Mouse (Mus musculus): ENCODE results near the gene Mest. TPM values are rescaled to one million over a fixed set of nuclear protein-coding genes. Genes with fewer than 3 reads are reported as not detected.

The Mest gene
- polyA plus RNA-seq, 1 experiment from 2014 or later: 190 TPM

- H3K36me3 ChIP-seq (ENCODE audit: control insufficient read depth, insufficient read depth): peaks cover 2% of the 10 kb centered on the region; the same call in 1 of the 2 replicates
- no peaks in the 10 kb centered on the region for H3K4me1 ChIP-seq (ENCODE audit: control insufficient read depth, low read depth, low read length)
- no peaks in the 10 kb centered on the region for H3K9me3 ChIP-seq (replicated peaks; ENCODE audit: control insufficient read depth, low read length)
- WGBS (ENCODE audit: insufficient replicate concordance): 77% methylated on average over 7 of the region's 7 CpGs
- no peak overlapping the region for H3K9ac ChIP-seq (ENCODE audit: low read depth, low read length)
- no peak overlapping the region for H3K4me3 ChIP-seq (ENCODE audit: low read depth, low read length)
- no peak overlapping the region for H3K27ac ChIP-seq (ENCODE audit: low read length)
- no peak overlapping the region for H3K4me2 ChIP-seq (ENCODE audit: low read depth, low read length)
- ATAC-seq (ENCODE audit: low read depth): no peak
- H3K27me3 ChIP-seq (ENCODE audit: control insufficient read depth, insufficient read depth, low read depth, low read length): no peaks in the 10 kb centered on the region
Measured at GRCm38 (mm10) chr6:30747631-30748357, 24.4 kb downstream of the Mest start.

DNA sequence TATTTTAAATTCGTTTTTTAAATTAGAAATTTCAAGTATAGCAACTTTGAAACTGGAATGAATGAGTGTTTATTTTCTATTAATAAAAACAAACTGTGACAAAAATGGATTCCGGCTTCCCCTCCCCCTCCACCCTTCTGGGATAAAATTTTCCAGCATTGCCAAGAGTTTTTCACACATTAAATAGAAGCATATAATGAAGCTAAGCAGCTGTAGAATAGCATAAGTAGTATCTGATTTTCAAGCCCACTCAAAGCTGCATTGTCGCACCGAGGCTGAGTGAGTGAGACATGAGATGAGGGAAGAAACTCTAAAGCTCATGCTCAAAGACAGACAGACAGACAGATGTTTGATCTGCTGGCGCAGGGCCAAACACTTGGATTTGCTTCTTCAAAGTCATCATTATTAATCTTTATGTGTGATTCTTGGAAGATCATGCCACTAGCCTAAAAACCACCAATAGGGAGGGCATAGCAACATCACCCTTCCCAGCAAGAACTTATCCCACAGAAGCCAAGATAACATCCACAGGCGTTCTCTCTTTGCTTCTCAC is 25.1 kb downstream of the Mest start:
- Histone ChIP-seq H3K4me3 (ENCODE audit: low read depth, low read length) (no peak overlapping the region), H3K9me3 (replicated peaks; ENCODE audit: control insufficient read depth, low read length) (no peaks in the 10 kb centered on the region), H3K4me1 (ENCODE audit: control insufficient read depth, low read depth, low read length) (no peaks in the 10 kb centered on the region), H3K36me3 (ENCODE audit: control insufficient read depth, insufficient read depth) (peaks cover 2% of the 10 kb centered on the region; the same call in 1 of the 2 replicates), H3K27ac (ENCODE audit: low read length) (no peak overlapping the region), H3K9ac (ENCODE audit: low read depth, low read length) (no peak overlapping the region), H3K27me3 (ENCODE audit: control insufficient read depth, insufficient read depth, low read depth, low read length) (no peaks in the 10 kb centered on the region), H3K4me2 (ENCODE audit: low read depth, low read length) (no peak overlapping the region)
- no peak for ATAC-seq (ENCODE audit: low read depth)
- 72% methylated on average over 6 of the region's 6 CpGs for WGBS (ENCODE audit: insufficient replicate concordance)

DNA sequence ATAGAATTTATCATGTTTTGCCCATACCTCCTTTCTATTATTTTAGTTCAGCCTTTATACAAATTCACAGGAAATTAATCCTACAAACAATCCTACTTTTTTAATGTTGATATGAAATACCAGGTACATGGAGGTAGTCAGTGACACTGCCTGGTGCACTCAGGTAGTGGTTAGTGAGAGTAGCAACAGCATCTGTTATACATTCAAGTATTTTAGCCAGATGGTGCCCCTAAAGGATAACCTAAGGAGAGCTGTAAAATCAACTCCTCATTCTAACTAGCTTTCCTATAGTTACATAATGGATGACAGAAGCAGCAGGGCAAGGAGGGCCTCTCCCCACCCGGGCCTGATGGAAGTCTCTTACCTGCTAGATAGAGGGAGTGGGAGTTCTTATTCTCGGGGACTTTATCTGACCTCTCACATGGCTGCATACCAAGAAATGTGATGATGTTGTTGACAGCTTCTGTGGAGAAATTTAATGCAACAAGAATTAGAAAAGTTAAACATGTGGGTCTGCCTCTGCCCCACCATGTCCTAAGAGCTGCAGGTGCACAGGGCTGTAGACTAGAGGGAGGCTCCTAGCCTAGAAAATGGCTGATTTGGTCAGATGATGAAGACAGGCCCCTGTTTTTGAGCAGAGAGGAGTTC is 25.8 kb downstream of the Mest start:
- Histone ChIP-seq H3K9me3 (replicated peaks; ENCODE audit: control insufficient read depth, low read length) (no peaks in the 10 kb centered on the region), H3K36me3 (ENCODE audit: control insufficient read depth, insufficient read depth) (peaks cover 2% of the 10 kb centered on the region; the same call in 1 of the 2 replicates), H3K9ac (ENCODE audit: low read depth, low read length) (no peak overlapping the region), H3K4me1 (ENCODE audit: control insufficient read depth, low read depth, low read length) (no peaks in the 10 kb centered on the region), H3K27ac (ENCODE audit: low read length) (no peak overlapping the region), H3K4me3 (ENCODE audit: low read depth, low read length) (no peak overlapping the region), H3K27me3 (ENCODE audit: control insufficient read depth, insufficient read depth, low read depth, low read length) (no peaks in the 10 kb centered on the region), H3K4me2 (ENCODE audit: low read depth, low read length) (no peak overlapping the region)
- ATAC-seq (ENCODE audit: low read depth): no peak
- WGBS (ENCODE audit: insufficient replicate concordance): 38% methylated on average over 2 of the region's 2 CpGs

DNA sequence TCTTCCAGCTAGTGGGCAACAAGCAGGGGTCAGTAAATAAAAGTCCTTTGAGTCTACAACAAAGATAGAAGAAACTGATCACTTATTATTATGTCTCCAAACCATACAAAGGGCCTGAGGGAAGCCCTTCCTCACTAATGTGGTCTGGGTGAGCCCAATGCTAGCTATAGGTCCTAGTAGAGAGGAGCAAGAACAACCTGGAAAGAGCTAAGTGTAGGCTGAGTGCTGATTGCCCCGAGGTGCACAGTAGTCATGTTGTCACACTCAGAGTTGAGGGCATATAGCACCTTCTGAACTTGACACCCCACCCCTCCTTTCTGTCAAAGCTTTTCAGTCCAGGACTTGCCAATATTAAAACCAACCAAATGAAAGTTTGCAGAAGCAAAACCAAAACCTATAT is 26.5 kb downstream of the Mest start:
- H3K4me2 ChIP-seq (ENCODE audit: low read depth, low read length): no peak overlapping the region
- H3K9ac ChIP-seq (ENCODE audit: low read depth, low read length): no peak overlapping the region
- WGBS (ENCODE audit: insufficient replicate concordance): 55% methylated on average over 1 of the region's 1 CpGs
- H3K36me3 ChIP-seq (ENCODE audit: control insufficient read depth, insufficient read depth): peaks cover 2% of the 10 kb centered on the region; the same call in 1 of the 2 replicates
- H3K27ac ChIP-seq (ENCODE audit: low read length): no peak overlapping the region
- H3K4me3 ChIP-seq (ENCODE audit: low read depth, low read length): no peak overlapping the region
- no peaks in the 10 kb centered on the region for H3K9me3 ChIP-seq (replicated peaks; ENCODE audit: control insufficient read depth, low read length)
- ATAC-seq (ENCODE audit: low read depth): no peak
- H3K4me1 ChIP-seq (ENCODE audit: control insufficient read depth, low read depth, low read length): no peaks in the 10 kb centered on the region
- H3K27me3 ChIP-seq (ENCODE audit: control insufficient read depth, insufficient read depth, low read depth, low read length): no peaks in the 10 kb centered on the region

- Histone ChIP-seq H3K4me2 (ENCODE audit: low read depth, low read length) (no peak overlapping the region), H3K9me3 (replicated peaks; ENCODE audit: control insufficient read depth, low read length) (no peaks in the 10 kb centered on the region), H3K9ac (ENCODE audit: low read depth, low read length) (no peak overlapping the region), H3K27me3 (ENCODE audit: control insufficient read depth, insufficient read depth, low read depth, low read length) (no peaks in the 10 kb centered on the region), H3K4me3 (ENCODE audit: low read depth, low read length) (no peak overlapping the region), H3K27ac (ENCODE audit: low read length) (no peak overlapping the region), H3K36me3 (ENCODE audit: control insufficient read depth, insufficient read depth) (peaks cover 2% of the 10 kb centered on the region; the same call in 1 of the 2 replicates), H3K4me1 (ENCODE audit: control insufficient read depth, low read depth, low read length) (no peaks in the 10 kb centered on the region)
- no peak for ATAC-seq (ENCODE audit: low read depth)
- WGBS (ENCODE audit: insufficient replicate concordance): 73% methylated on average over 6 of the region's 6 CpGs
Measured at GRCm38 (mm10) chr6:30750482-30750881, 27.1 kb downstream of the Mest start.

GRCm38 (mm10) chr6:30751209-30751608 is 27.9 kb downstream of the Mest start:
- no peak for ATAC-seq (ENCODE audit: low read depth)
- Histone ChIP-seq H3K4me3 (ENCODE audit: low read depth, low read length) (no peak overlapping the region), H3K9ac (ENCODE audit: low read depth, low read length) (no peak overlapping the region), H3K36me3 (ENCODE audit: control insufficient read depth, insufficient read depth) (peaks cover 2% of the 10 kb centered on the region; the same call in 1 of the 2 replicates), H3K4me1 (ENCODE audit: control insufficient read depth, low read depth, low read length) (no peaks in the 10 kb centered on the region), H3K4me2 (ENCODE audit: low read depth, low read length) (no peak overlapping the region), H3K27me3 (ENCODE audit: control insufficient read depth, insufficient read depth, low read depth, low read length) (no peaks in the 10 kb centered on the region), H3K9me3 (replicated peaks; ENCODE audit: control insufficient read depth, low read length) (no peaks in the 10 kb centered on the region), H3K27ac (ENCODE audit: low read length) (no peak overlapping the region)
- WGBS (ENCODE audit: insufficient replicate concordance): 56% methylated on average over 2 of the region's 2 CpGs

MicroRNA genes within 50 kb of the gene (microRNA counts, 519-probe panel; counts per million panel counts)
- 2,591 counts per million, percentile 70 among the panel's probes with 10 or more counts for microRNA mmu-miR-335-3p
- microRNA mmu-miR-335-5p: 3,698 counts per million, percentile 94 among the panel's probes with 10 or more counts

Small RNAs within 50 kb of the gene (microRNA-seq; reads per million reads assigned to microRNA genes)
- gene Mir335: 42,280 reads per million, percentile 99 among the genes with 10 or more reads in this experiment

Other genes with a start within 250 kb of the Mest start
- gene Tmem209, start 213.8 kb upstream of the Mest start, polyA plus RNA-seq (2015; fragmentation: Nextera tagmentation; extraction: Ambion mirVana): 17.6 and 20.0 TPM in 2 replicates
- 0.06 and 0.07 TPM in 2 replicates for gene Ssmem1, start 213.7 kb upstream of the Mest start, polyA plus RNA-seq (2015; fragmentation: Nextera tagmentation; extraction: Ambion mirVana)
- 2.1 and 9.1 TPM in 2 replicates for gene Cpa2, start 182.0 kb upstream of the Mest start, polyA plus RNA-seq (2015; fragmentation: Nextera tagmentation; extraction: Ambion mirVana)
- gene Cpa4, start 155.2 kb upstream of the Mest start, polyA plus RNA-seq (2015; fragmentation: Nextera tagmentation; extraction: Ambion mirVana): 0.05 and 0.20 TPM in 2 replicates
- gene Cpa5, start 112.5 kb upstream of the Mest start, polyA plus RNA-seq (2015; fragmentation: Nextera tagmentation; extraction: Ambion mirVana): not detected in 2 replicates
- 2.1 and 10.4 TPM in 2 replicates for gene Cpa1, start 84.3 kb upstream of the Mest start, polyA plus RNA-seq (2015; fragmentation: Nextera tagmentation; extraction: Ambion mirVana)
- gene Cep41, start 29.8 kb upstream of the Mest start, polyA plus RNA-seq (2015; fragmentation: Nextera tagmentation; extraction: Ambion mirVana): 3.2 and 3.9 TPM in 2 replicates
- 5.4 and 5.8 TPM in 2 replicates for gene Copg2, start 173.2 kb downstream of the Mest start, polyA plus RNA-seq (2015; fragmentation: Nextera tagmentation; extraction: Ambion mirVana)
- not detected in 2 replicates for gene Tsga13, start 192.0 kb downstream of the Mest start, polyA plus RNA-seq (2015; fragmentation: Nextera tagmentation; extraction: Ambion mirVana)
- 0.21 and 0.38 TPM in 2 replicates for gene Klf14, start 235.5 kb downstream of the Mest start, polyA plus RNA-seq (2015; fragmentation: Nextera tagmentation; extraction: Ambion mirVana)